Mouse (Mus musculus): ENCODE measurements around the gene E130114P18Rik. TPM values are rescaled to one million over a fixed set of nuclear protein-coding genes. Genes with fewer than 3 reads are reported as not detected.

E130114P18Rik gene
- polyA plus RNA-seq, 1 experiment from 2014 or later = 50.8 TPM

DNA sequence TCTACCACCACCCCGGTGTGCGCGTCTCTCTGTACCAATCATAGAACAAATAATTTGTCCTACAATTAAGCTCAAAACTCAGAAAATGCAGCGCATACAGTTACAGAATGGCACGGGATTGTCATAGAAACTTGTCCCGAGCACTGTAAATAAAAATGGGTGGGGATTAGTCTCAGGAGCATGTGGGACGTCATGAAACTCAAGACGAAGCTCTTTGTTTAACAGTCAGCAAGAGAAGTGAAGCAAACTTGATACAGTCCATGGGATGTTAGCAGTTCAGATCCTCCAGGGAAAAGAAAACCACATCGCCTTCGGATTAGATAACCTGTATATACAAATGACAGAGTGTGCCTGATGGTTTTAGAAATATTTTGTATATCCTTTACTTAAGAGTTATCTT lies 18.6 kb upstream of the E130114P18Rik start:
- H3K4me2 ChIP-seq = no peak overlapping the region
- no peaks in the 10 kb centered on the region for H3K9me3 ChIP-seq
- no peaks in the 10 kb centered on the region for H3K27me3 ChIP-seq
- H3K4me1 ChIP-seq = peaks cover 6% of the 10 kb centered on the region
- 72% methylated on average over 10 of the region's 10 CpGs for WGBS
- peaks cover 13% of the 10 kb centered on the region for H3K36me3 ChIP-seq (replicated peaks)
- H3K9ac ChIP-seq = no peak overlapping the region
- no peak for ATAC-seq (ENCODE audit: low FRiP score)
- no peak overlapping the region for H3K27ac ChIP-seq
- H3K4me3 ChIP-seq (replicated peaks) = no peak overlapping the region

GRCm38 (mm10) chr4:97795957-97796356 lies 18.1 kb upstream of the E130114P18Rik start:
- H3K4me1 ChIP-seq = peaks cover 9% of the 10 kb centered on the region
- H3K4me3 ChIP-seq (replicated peaks) = no peak overlapping the region
- H3K9me3 ChIP-seq = no peaks in the 10 kb centered on the region
- 84% methylated on average over 5 of the region's 5 CpGs for WGBS
- H3K36me3 ChIP-seq (replicated peaks) = peaks cover 11% of the 10 kb centered on the region
- no peak overlapping the region for H3K4me2 ChIP-seq
- no peak overlapping the region for H3K27ac ChIP-seq
- no peaks in the 10 kb centered on the region for H3K27me3 ChIP-seq
- H3K9ac ChIP-seq = no peak overlapping the region
- no peak for ATAC-seq (ENCODE audit: low FRiP score)

DNA sequence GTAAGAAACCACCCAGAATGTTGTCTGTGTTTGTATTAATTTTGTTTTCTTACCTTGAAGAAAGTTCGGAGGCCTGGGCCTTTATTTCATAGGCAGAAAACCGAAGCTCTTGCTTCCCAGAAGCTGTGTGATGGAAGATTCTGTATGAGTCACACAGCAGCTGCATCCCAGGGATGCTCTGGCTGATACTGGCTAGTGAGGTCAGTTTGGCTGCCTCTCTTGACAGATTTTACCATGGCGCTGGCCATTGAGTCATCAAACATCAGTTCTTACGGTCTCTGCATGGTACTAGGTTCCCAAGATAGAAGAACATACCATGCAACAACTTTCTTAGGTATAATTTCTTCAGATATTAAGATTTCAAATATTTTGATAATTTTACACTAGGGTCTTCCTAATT lies 17.0 kb upstream of the E130114P18Rik start:
- no peaks in the 10 kb centered on the region for H3K9me3 ChIP-seq
- peaks cover 9% of the 10 kb centered on the region for H3K4me1 ChIP-seq
- H3K27me3 ChIP-seq = no peaks in the 10 kb centered on the region
- ATAC-seq (ENCODE audit: low FRiP score) = no peak
- no peak overlapping the region for H3K4me2 ChIP-seq
- H3K36me3 ChIP-seq (replicated peaks) = peaks cover 11% of the 10 kb centered on the region
- no peak overlapping the region for H3K27ac ChIP-seq
- no peak overlapping the region for H3K4me3 ChIP-seq (replicated peaks)
- H3K9ac ChIP-seq = no peak overlapping the region
- WGBS = 93% methylated on average over 4 of the region's 4 CpGs

- H3K4me2 ChIP-seq = no peak overlapping the region
- H3K9ac ChIP-seq = no peak overlapping the region
- H3K27me3 ChIP-seq = no peaks in the 10 kb centered on the region
- ATAC-seq (ENCODE audit: low FRiP score) = no peak
- H3K4me1 ChIP-seq = peaks cover 12% of the 10 kb centered on the region
- no peak overlapping the region for H3K27ac ChIP-seq
- H3K9me3 ChIP-seq = no peaks in the 10 kb centered on the region
- peaks cover 11% of the 10 kb centered on the region for H3K36me3 ChIP-seq (replicated peaks)
- no peak overlapping the region for H3K4me3 ChIP-seq (replicated peaks)
- WGBS = 83% methylated on average over 10 of the region's 10 CpGs
Measured at GRCm38 (mm10) chr4:97793931-97794330, 16.1 kb upstream of the E130114P18Rik start.

DNA sequence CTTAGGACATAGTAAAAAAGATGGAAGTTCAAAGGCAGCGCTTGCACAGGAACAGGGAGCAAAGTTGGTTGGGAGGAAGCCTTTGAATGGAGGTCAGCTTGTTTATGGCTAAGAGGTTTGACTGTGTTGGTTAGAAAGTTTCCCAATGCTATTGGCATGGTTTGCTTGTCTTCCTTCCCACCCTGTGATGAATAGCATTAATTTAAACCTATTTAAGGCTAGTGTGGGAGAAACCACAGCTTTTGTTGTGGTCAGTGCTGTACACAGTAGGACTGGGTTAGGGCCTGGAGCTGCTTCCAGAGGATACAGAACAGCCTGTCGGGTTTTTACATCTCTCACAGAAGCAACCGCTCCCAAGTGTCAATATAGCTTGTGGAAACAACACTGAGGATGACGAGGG lies 10.7 kb upstream of the E130114P18Rik start:
- Histone ChIP-seq H3K9me3 (no peaks in the 10 kb centered on the region), H3K9ac (no peak overlapping the region), H3K27ac (no peak overlapping the region), H3K36me3 (replicated peaks) (peaks cover 21% of the 10 kb centered on the region), H3K27me3 (no peaks in the 10 kb centered on the region; the same call in 1 of the 2 replicates), H3K4me1 (peaks cover 25% of the 10 kb centered on the region), H3K4me3 (replicated peaks) (no peak overlapping the region), H3K4me2 (no peak overlapping the region)
- WGBS = 62% methylated on average over 4 of the region's 4 CpGs
- ATAC-seq (ENCODE audit: low FRiP score) = no peak

GRCm38 (mm10) chr4:97787515-97787914 lies 9.6 kb upstream of the E130114P18Rik start:
- H3K27me3 ChIP-seq = no peaks in the 10 kb centered on the region; the same call in 1 of the 2 replicates
- peaks cover 31% of the 10 kb centered on the region for H3K36me3 ChIP-seq (replicated peaks)
- H3K4me2 ChIP-seq = no peak overlapping the region
- H3K9ac ChIP-seq = no peak overlapping the region
- ATAC-seq (ENCODE audit: low FRiP score) = no peak
- H3K27ac ChIP-seq = no peak overlapping the region
- no peaks in the 10 kb centered on the region for H3K9me3 ChIP-seq
- 78% methylated on average over 3 of the region's 3 CpGs for WGBS
- H3K4me3 ChIP-seq (replicated peaks) = no peak overlapping the region
- peaks cover 25% of the 10 kb centered on the region for H3K4me1 ChIP-seq

DNA sequence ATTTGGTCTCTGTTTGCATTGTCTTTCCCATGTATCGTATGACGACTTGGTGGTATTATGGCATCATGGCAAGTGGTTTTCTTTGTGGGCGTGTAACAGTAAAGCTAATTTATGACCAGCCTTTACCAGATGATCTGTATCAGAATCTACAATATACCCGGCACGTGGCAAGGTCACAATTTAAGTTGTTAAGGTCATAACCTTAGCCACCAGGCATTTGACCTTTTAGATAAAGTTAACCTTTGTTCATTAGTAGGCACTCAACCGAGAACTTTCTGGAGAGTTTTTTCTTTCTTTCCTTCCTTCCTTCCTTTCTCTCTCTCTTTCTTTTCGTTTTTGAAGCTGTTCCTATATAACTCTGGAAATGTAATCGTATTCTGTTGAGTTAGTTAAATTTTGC lies 8.7 kb upstream of the E130114P18Rik start:
- Histone ChIP-seq H3K4me1 (peaks cover 24% of the 10 kb centered on the region), H3K4me2 (no peak overlapping the region), H3K27ac (no peak overlapping the region), H3K9ac (no peak overlapping the region), H3K27me3 (no peaks in the 10 kb centered on the region; the same call in 1 of the 2 replicates), H3K9me3 (no peaks in the 10 kb centered on the region), H3K4me3 (replicated peaks) (no peak overlapping the region), H3K36me3 (replicated peaks) (peaks cover 33% of the 10 kb centered on the region)
- 64% methylated on average over 8 of the region's 8 CpGs for WGBS
- ATAC-seq (ENCODE audit: low FRiP score) = no peak

DNA sequence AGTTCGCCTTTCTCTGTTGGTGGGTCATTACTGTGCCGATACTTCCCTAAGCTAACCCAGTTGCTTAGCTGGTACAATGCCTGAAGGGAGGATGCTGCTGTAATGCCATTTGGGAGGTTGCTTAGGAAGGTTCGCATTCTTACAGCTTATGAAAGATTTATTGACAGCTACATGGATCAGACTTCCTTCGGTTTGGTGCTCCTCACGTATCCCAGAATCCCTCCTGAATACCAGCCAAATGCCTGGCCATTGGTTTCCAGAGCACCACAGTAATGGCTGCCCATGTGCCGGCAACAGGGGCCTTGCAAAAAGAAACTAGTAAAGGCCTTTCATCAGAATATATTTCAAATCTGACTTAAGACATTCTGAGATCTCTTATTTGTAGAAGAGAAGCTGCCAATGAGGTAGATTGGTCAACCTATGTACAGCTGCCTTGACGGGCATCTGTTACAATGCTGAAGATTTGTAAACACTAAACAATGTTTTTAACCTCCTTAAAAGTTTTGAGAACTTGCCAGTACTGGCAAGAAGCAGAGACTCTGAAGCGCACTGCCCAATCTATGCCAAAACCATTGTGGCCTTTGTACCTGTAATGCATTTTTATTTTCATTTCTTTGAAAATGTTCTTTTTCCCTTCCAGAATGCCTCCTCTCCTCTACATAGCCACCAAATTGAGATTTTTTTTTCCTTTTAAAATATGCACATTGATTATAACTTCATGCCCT lies 7.8 kb upstream of the E130114P18Rik start:
- Histone ChIP-seq H3K9ac (no peak overlapping the region), H3K9me3 (no peaks in the 10 kb centered on the region), H3K27me3 (no peaks in the 10 kb centered on the region; the same call in 1 of the 2 replicates), H3K4me3 (replicated peaks) (no peak overlapping the region), H3K4me2 (no peak overlapping the region), H3K4me1 (peaks cover 21% of the 10 kb centered on the region), H3K36me3 (replicated peaks) (peaks cover 33% of the 10 kb centered on the region), H3K27ac (no peak overlapping the region)
- no peak for ATAC-seq (ENCODE audit: low FRiP score)
- 86% methylated on average over 8 of the region's 8 CpGs for WGBS

DNA sequence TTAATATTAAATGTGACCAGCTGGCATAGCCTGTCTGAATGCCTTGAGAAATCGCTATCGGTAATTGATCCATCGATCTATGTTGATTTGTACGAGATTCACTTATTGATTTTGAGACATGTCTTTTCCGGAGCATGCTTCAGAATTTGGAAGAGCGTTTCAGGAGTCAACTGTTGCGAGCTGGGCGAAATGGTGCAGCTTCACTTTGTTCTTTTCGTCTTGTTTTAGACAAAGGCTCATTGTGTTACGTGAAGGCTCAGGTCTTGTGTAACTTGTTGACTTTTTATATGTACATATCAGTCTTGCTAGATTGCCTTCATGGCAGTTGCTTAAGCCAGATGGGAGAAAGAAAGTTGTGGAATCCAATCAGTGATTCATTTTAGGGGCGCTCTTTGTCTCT lies 6.4 kb upstream of the E130114P18Rik start:
- no peak overlapping the region for H3K9ac ChIP-seq
- WGBS = 89% methylated on average over 11 of the region's 11 CpGs
- no peak overlapping the region for H3K4me3 ChIP-seq (replicated peaks)
- peaks cover 21% of the 10 kb centered on the region; the same call in 1 of the 2 replicates for H3K4me1 ChIP-seq
- H3K9me3 ChIP-seq = no peaks in the 10 kb centered on the region
- H3K27me3 ChIP-seq = no peaks in the 10 kb centered on the region; the same call in 1 of the 2 replicates
- H3K27ac ChIP-seq = no peak overlapping the region
- ATAC-seq (ENCODE audit: low FRiP score) = no peak
- peaks cover 33% of the 10 kb centered on the region for H3K36me3 ChIP-seq (replicated peaks)
- no peak overlapping the region for H3K4me2 ChIP-seq

- Histone ChIP-seq H3K4me3 (replicated peaks) (no peak overlapping the region), H3K27me3 (no peaks in the 10 kb centered on the region; the same call in 1 of the 2 replicates), H3K9ac (no peak overlapping the region), H3K27ac (no peak overlapping the region), H3K4me1 (peaks cover 14% of the 10 kb centered on the region; the same call in 1 of the 2 replicates), H3K36me3 (replicated peaks) (peaks cover 33% of the 10 kb centered on the region), H3K4me2 (no peak overlapping the region), H3K9me3 (no peaks in the 10 kb centered on the region)
- ATAC-seq (ENCODE audit: low FRiP score) = no peak
- 95% methylated on average over 26 of the region's 26 CpGs for WGBS
Measured at GRCm38 (mm10) chr4:97783073-97783879, 5.4 kb upstream of the E130114P18Rik start.

DNA sequence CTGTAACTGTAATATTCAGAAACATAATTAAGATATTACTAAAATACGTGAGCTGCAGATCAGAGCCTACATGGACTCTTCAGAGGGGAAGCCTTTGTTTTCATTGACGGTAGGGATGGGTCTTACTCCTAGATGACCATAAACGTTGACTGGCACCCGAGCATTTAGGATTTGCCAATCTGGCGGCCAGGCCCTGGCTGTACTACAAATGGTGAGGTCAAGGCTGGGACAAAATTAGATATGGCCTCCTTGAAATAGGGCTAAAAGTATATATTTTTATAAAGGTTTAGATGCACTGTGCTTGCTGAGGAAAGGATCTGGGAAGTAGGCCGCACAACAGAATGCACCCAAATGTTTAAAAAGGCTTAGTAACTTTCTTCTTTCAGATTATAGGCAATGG lies 4.6 kb upstream of the E130114P18Rik start:
- ATAC-seq (ENCODE audit: low FRiP score) = no peak
- Histone ChIP-seq H3K4me3 (replicated peaks) (no peak overlapping the region), H3K4me1 (peaks cover 12% of the 10 kb centered on the region; the same call in 1 of the 2 replicates), H3K9ac (no peak overlapping the region), H3K9me3 (no peaks in the 10 kb centered on the region), H3K27ac (no peak overlapping the region), H3K27me3 (no peaks in the 10 kb centered on the region; the same call in 1 of the 2 replicates), H3K4me2 (no peak overlapping the region), H3K36me3 (replicated peaks) (peaks cover 31% of the 10 kb centered on the region)
- WGBS = 95% methylated on average over 6 of the region's 6 CpGs

DNA sequence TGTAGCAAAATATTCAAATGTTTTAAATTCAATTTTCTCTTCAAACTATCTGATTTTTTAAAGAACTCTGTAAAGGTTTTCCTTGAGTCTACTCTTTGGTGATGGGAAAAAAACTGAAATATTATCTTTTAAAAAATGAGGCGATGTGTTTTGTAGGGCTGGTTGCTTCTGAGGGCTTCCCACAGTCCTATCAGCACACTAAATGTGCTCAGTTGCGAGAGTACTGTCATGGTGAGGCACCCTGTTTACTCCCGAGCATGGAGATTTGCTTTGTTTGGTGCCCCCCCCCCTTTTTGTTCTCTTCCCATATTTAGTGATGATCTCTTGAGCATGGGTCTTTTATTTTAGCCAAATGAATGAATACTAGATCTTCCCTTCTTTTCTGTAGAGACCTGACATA lies 4.2 kb upstream of the E130114P18Rik start:
- no peak for ATAC-seq (ENCODE audit: low FRiP score)
- no peaks in the 10 kb centered on the region for H3K9me3 ChIP-seq
- H3K27me3 ChIP-seq = no peaks in the 10 kb centered on the region; the same call in 1 of the 2 replicates
- H3K4me2 ChIP-seq = no peak overlapping the region
- H3K27ac ChIP-seq = no peak overlapping the region
- H3K9ac ChIP-seq = no peak overlapping the region
- H3K4me3 ChIP-seq (replicated peaks) = no peak overlapping the region
- WGBS = 84% methylated on average over 3 of the region's 3 CpGs
- H3K4me1 ChIP-seq = peaks cover 8% of the 10 kb centered on the region
- H3K36me3 ChIP-seq (replicated peaks) = peaks cover 29% of the 10 kb centered on the region

Data from forebrain, embryonic 12.5 days (tissue).